Mouse (Mus musculus) ES-Bruce4 (cell line): ENCODE measurements around the gene Dnajc12. TPM values are rescaled to one million over a fixed set of nuclear protein-coding genes. Genes with fewer than 3 reads are reported as not detected.
"Not testable (repeated sequence)": the region's sequence is repeated elsewhere in the genome, so short reads cannot be mapped to it uniquely, and the experiment has no call there.

Experiments used
- H3K27ac ChIP-seq: 2 replicates; pipeline ENCODE4 v1.5.1; 2012; ENCODE audit warnings: low read length, inconsistent platforms; ENCODE audit not compliant: insufficient read depth
- H3K27me3 ChIP-seq: 2 replicates; pipeline ENCODE4 v1.6.1; 2012; ENCODE audit warnings: mild to moderate bottlenecking, low read length, inconsistent platforms; ENCODE audit not compliant: control insufficient read depth, poor library complexity, insufficient read depth, severe bottlenecking
- H3K36me3 ChIP-seq: 2 replicates; pipeline ENCODE4 v1.6.1; 2012; ENCODE audit warnings: inconsistent platforms, mild to moderate bottlenecking, low read length, moderate library complexity; ENCODE audit not compliant: control insufficient read depth, poor library complexity, insufficient read depth, severe bottlenecking
- H3K4me1 ChIP-seq: one replicate; pipeline ENCODE4 v1.8.1; 2011; ENCODE audit warnings: low read length; ENCODE audit not compliant: control insufficient read depth, insufficient read depth
- H3K4me3 ChIP-seq: 2 replicates; pipeline ENCODE4 v1.5.1; 2011; ENCODE audit warnings: low read depth, mild to moderate bottlenecking, low read length
- H3K9ac ChIP-seq: 2 replicates; pipeline ENCODE4 v1.6.1; 2012; ENCODE audit warnings: low read depth, mild to moderate bottlenecking, inconsistent platforms; ENCODE audit not compliant: poor library complexity, severe bottlenecking
- H3K9me3 ChIP-seq: replicated peaks from 2 replicates; pipeline ENCODE4 v1.6.1; 2012; ENCODE audit warnings: mild to moderate bottlenecking, low read length, inconsistent platforms; ENCODE audit not compliant: control insufficient read depth, poor library complexity, insufficient read depth, severe bottlenecking
- CTCF ChIP-seq: IDR thresholded peaks from one replicate; pipeline ENCODE4 v1.8.1; 2011; ENCODE audit warnings: low read depth, low read length
- EP300 ChIP-seq: IDR thresholded peaks from 2 replicates; pipeline ENCODE4 v1.6.1; 2011; ENCODE audit warnings: low read depth, low read length; ENCODE audit not compliant: insufficient read depth
- POLR2A ChIP-seq: IDR thresholded peaks from one replicate; pipeline ENCODE4 v1.8.1; 2011; ENCODE audit warnings: low read length; ENCODE audit not compliant: insufficient read depth
- polyA plus RNA-seq: library from polyadenylated mRNA; stranded (reverse); fragments of >200 nt; gene quantifications from 2 replicates; pipeline ENCODE4 v1.2.4, GENCODE M21; 2011; ENCODE audit warnings: low read depth; ENCODE audit not compliant: missing spikeins, insufficient read depth, insufficient read length

Dnajc12 gene
- polyA plus RNA-seq, 1 experiment, result 4.6 TPM

- Histone ChIP-seq H3K27ac (no peak overlapping the region), H3K4me3 (no peak overlapping the region), H3K9ac (no peak overlapping the region), H3K27me3 (no peaks in the 10 kb centered on the region), H3K36me3 (no peaks in the 10 kb centered on the region), H3K9me3 (no peaks in the 10 kb centered on the region), H3K4me1 (no peaks in the 10 kb centered on the region)
- no peak for TF ChIP-seq EP300
- no peak for TF ChIP-seq CTCF
- no peak for TF ChIP-seq POLR2A
These were observed 3.1 kb upstream of the Dnajc12 start for GRCm38 (mm10) chr10:63378948-63379680.

GRCm38 (mm10) chr10:63381498-63382280, 554 bp upstream of the Dnajc12 start, which contains the start of gene Sirt1:
Sirt1 (minus strand) TSS chr10:63381704.
- no peak for TF ChIP-seq CTCF
- no peak for TF ChIP-seq POLR2A
- no peak for TF ChIP-seq EP300
- H3K36me3 ChIP-seq, result no peaks in the 10 kb centered on the region
- no peak within 1 kb of the TSS for H3K27ac ChIP-seq
- no peaks in the 10 kb centered on the region for H3K9me3 ChIP-seq
- peak within 1 kb of the TSS; percentile 80 for H3K9ac ChIP-seq
- H3K27me3 ChIP-seq, result no peaks in the 10 kb centered on the region
- peak within 1 kb of the TSS; percentile 88 for H3K4me3 ChIP-seq
- no peaks in the 10 kb centered on the region for H3K4me1 ChIP-seq

DNA sequence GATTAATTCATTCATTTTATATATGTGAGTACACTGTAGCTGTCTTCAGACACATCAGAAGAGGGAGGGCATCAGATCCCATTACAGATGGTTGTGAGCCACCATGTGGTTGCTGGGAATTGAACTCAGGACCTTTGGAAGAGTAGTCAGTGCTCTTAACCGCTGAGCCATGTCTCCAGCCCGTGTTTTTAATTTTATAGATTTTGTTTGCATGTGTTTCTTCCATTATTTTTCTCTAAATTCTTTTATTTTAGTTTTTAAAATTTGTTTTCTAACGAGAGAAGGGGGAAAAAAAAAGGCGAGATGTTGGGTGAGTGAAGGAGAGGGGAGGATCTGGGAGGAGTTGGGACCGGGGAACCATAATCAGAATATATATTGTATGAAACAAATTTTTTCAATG, 3.7 kb downstream of the Dnajc12 start:
- H3K4me1 ChIP-seq, H3K9me3 ChIP-seq, H3K4me3 ChIP-seq, H3K27me3 ChIP-seq, H3K9ac ChIP-seq, H3K27ac ChIP-seq, H3K36me3 ChIP-seq: not testable (repeated sequence)

GRCm38 (mm10) chr10:63386444-63386843, 4.2 kb downstream of the Dnajc12 start:
- H3K27me3 ChIP-seq, result no peaks in the 10 kb centered on the region
- no peaks in the 10 kb centered on the region for H3K36me3 ChIP-seq
- no peaks in the 10 kb centered on the region for H3K4me1 ChIP-seq
- peak overlapping the region; percentile 72 for H3K4me3 ChIP-seq
- TF ChIP-seq EP300, result no peak
- TF ChIP-seq CTCF, result no peak
- TF ChIP-seq POLR2A, result no peak
- no peak overlapping the region for H3K27ac ChIP-seq
- peak overlapping the region; percentile 28; the same call in 1 of the 2 replicates for H3K9ac ChIP-seq
- no peaks in the 10 kb centered on the region for H3K9me3 ChIP-seq

GRCm38 (mm10) chr10:63386991-63387390, 4.7 kb downstream of the Dnajc12 start:
- TF ChIP-seq EP300, result no peak
- no peak for TF ChIP-seq POLR2A
- no peak for TF ChIP-seq CTCF
- H3K9ac ChIP-seq, result peak overlapping the region; percentile 28; the same call in 1 of the 2 replicates
- no peaks in the 10 kb centered on the region for H3K27me3 ChIP-seq
- no peak overlapping the region for H3K4me3 ChIP-seq
- H3K27ac ChIP-seq, result no peak overlapping the region
- no peaks in the 10 kb centered on the region for H3K9me3 ChIP-seq
- H3K4me1 ChIP-seq, result no peaks in the 10 kb centered on the region
- H3K36me3 ChIP-seq, result no peaks in the 10 kb centered on the region

GRCm38 (mm10) chr10:63388948-63389347, 6.7 kb downstream of the Dnajc12 start:
- H3K4me1 ChIP-seq, result no peaks in the 10 kb centered on the region
- no peak overlapping the region for H3K27ac ChIP-seq
- H3K9me3 ChIP-seq, result no peaks in the 10 kb centered on the region
- H3K36me3 ChIP-seq, result no peaks in the 10 kb centered on the region
- no peaks in the 10 kb centered on the region for H3K27me3 ChIP-seq
- TF ChIP-seq EP300 (no peak), CTCF (no peak), POLR2A (no peak)
- no peak overlapping the region for H3K9ac ChIP-seq
- H3K4me3 ChIP-seq, result no peak overlapping the region
